Mouse (Mus musculus) adrenal gland, postnatal 10 days (tissue): Measurements from ENCODE around the gene Bnip3. TPM values are rescaled to one million over a fixed set of nuclear protein-coding genes. Genes with fewer than 3 reads are reported as not detected.
A peak's percentile ranks its signal among the peaks of the same experiment; 100 is the strongest.

Source experiments
- DNase-seq: peaks from one replicate; pipeline ENCODE4 v3.0.0; 2021; ENCODE audit warnings: mixed read lengths
- long read RNA-seq, 2 experiments: library from polyadenylated mRNA; stranded (forward); transcript quantifications; one replicate each; pipeline ENCODE4 v2.0.0; 2021
- total RNA-seq, 2 experiments: library from RNA; stranded (reverse); gene quantifications; 2 replicates each; pipeline ENCODE4 v1.2.3; 2021

Gene Bnip3
- total RNA-seq = 100 to 1,000 TPM; 167 to 263 TPM
- long read RNA-seq, experiment 1, transcript Bnip3-201 (6 exons, 1,756 nt) = major isoform, 529 of 583 reads
- long read RNA-seq, experiment 1, partial matches to known transcripts = 26 of 583 reads
- long read RNA-seq, experiment 1, other reads (novel, unspliced or antisense) = 28 of 583 reads
- long read RNA-seq, experiment 2, transcript Bnip3-201 (6 exons, 1,756 nt) = major isoform, 273 of 291 reads
- long read RNA-seq, experiment 2, partial matches to known transcripts = 3 of 291 reads
- long read RNA-seq, experiment 2, other reads (novel, unspliced or antisense) = 15 of 291 reads

DNA sequence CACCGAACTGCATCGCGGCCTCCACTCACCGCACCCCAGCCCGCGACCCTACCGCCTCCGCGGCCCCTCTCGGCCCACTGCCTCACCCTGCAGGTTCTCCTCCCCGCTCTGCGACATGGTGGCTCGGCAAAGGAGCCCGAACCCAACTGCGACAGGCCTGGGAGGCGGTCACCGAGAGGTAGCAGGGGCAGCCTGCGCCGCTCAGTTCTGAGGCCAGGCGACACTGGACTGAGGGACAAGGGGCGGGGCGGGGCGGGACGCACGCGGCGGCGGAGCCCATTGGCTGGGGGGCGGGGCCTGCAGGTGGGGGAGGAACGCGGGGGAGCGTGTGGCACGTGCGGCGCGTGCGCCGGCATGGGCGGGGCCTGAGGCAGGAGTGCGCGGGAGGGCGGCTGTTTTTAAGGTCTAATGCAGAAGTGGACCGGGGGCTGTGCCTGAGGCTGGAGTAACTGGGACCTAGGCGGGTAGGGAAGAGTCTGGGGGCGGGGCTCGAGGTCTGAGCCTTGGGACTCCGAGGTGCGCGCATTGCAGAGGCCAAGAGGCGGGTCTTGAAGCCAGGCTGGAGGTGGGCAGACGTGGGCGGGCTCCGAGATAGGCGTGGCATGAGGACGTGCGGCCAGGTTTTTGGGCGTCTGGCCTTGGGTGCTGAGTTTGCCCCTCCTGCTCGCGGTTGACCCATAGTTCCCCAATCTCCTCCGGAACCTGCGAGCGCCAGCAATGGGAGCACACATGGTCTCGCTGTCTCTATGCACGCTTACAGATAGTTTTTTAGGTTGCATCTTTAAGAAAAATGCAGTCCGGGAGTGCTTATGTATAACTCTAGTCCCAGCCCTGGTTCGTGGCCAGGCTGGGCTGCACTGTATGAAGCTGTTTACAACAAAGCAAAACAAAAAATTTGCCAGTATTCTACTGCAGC, at the start of gene Bnip3:
Gene Bnip3, minus strand, starts transcription at position 243 of the 916 bp plus-strand sequence.
- peak; percentile 96 for DNase-seq

DNA sequence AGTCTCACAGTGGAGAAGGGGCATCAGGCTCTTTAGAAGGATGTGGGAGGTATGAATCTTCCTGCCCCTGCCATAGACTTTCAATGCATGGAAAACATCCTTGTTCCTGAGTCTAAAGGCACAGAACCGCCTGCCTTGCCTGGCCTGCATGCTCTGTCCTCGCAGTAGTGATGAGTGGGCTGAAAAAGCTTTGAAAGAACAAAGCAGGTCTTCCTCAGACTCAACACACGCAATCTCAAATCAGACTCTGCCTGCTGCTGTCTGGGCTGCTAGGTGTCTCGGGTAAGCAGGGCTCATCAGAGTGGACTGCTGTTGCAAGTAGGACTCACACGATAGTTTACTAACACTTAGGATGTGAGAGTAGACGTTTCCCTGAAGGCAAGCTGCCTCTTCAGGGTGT, 47.8 kb upstream of the Bnip3 start:
- DNase-seq = no peak

DNA sequence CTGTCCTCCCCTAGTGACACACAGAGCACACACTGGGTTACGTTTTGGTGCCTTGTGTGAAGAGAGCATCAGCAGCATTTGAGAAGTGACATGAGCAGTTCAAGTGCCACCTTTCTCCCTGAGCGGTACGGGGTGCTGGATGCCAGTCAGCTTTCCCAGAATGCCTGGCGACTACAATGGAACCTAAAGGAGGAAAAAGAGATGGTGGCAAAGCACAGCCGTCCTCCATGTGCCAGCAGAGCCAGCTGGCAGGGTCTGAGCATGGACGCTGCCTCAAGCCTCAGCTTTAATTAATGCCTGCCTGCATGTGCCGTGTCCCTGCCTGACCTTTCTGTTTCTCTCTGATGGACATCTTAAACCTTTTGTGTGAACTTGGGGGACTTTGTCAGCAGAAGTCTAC, 46.5 kb upstream of the Bnip3 start:
- no peak for DNase-seq

DNA sequence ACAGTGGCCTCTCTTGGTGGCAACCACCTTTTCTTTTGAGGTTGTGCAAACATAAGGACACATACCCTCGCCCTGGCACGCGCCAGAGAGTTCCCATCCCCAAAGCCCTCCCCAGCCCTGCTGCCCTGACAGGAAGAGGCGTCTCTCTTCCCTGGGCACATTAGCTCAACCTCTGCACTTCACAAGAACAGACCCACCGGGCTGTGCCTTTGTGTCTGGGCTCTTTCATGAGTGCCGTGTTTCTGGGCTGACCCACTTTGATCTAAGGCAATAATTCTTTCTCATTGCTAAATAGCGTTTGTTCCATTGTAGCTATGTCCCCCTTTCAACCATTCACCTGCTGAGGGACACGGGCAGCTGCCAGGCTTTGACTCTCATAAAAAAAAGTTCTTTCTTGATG, 39.0 kb upstream of the Bnip3 start:
- no peak for DNase-seq

DNA sequence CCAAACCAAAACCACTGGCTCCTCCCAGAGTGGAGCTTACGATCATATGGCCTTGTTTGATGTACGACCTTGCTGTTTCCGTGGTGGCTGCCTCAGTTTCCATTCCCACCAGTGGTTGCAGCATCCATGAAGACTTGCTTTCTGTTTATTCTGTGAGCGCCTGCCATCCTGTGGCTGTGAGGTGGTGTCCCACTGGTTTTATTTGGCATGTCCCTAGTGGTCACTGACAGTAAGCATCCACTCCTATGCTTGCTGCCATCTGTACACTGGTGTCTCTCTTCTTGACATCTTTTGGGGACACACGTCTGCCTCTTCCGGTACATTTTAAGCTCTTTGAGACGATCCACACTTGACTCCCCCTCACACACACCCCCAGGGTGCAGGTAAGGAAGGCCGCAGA, 38.4 kb upstream of the Bnip3 start:
- no peak for DNase-seq

DNA sequence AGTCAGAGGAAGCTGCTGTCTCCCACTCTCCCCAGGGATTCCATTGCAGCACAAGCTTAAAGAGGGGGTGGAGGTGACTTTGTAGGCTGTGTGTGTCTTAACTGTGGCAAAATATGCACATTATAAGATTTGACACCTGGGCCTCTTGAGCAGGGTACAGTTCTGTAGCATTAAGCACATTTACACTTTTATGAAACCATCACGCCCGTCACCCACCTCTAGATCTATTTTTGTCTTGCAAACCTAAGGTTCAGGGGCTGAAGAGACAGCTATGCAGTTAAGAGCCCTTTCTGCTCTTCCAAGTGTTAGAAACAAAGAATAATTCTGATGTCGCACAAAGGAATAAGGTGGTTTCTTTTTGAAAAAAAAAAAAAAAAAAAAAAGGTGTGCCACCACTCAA, 36.3 kb upstream of the Bnip3 start:
- DNase-seq = no peak

DNA sequence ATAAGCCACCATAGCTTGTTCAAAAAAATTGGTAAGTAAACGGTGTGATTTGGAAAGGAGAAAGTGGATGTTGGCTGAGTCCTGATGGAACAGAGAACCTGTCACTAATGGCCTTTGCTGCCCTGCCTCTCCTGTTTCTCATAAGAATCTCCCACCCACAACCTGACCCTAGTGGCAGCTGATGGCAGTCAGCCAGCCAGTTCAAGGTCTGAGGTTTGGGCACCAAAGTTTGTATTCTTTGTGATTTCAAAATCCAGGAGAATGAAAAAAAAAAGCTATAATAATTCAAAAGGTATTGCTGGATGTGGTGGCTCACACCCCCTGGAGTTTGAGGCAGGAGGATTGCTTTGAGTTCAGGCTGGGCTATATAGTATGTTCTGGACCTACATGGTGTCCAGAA, 33.0 kb upstream of the Bnip3 start:
- DNase-seq = peak; percentile 15

DNA sequence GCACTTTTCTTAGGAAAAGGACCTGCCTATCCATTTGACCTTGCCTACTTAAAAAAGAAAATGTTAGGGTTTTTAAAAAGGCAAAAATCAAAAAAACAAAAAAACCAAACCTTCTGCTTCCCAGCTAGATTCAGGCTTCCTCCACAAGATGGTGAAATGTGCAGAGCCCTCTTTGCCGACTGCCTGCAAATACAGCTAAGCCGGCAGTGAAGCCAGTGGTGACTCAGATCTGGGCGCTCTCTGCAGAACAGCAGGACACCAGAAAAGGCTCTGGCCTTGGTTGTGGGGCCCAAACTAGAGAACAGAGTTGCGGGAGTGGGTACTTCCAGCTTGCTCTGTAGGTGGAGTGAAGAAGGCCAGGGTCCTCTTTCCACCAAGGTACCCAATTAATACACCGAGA, 32.3 kb upstream of the Bnip3 start:
- DNase-seq = peak; percentile 35

DNA sequence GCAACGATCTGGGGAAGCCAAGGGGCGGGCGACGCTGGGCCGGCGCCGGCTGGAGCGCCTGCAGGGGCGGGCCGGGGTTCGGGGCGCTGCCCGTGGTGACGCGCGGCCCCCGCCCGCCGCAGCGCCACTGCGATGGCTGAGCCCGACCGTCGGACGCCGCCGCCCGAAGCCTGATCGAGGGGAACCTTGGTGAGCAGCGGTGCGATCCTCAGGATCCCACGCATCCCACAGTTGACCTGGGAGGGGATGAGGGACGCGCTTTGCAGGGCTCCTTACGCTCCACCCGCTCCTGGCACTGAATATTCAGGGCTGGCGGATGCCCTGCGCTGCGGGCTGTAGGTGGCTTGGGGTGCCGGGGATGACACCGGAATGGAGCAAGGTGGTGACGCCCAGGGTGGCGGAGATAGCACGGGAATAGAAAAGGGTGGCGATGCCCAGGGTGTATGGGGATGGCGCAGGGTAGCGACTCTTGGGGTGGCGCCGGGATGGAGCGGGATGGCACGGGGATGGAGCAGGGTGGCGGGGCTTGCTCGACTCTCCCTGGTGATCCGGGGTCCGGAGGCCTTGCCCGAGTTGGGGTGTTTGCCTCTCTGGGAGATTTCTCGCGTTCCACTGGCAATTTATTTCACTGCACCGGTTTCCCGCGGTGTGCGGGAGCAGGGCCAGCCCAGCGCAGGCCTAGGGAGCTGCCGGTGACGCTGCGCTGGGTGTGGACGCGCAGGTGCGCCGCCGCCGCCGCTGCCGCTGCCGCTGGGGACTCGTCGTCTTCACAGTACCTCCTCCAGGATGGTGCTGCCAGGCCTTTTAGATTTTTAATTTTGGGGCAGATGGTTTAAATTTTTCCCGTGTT, 31.5 kb upstream of the Bnip3 start, which contains the start of gene Jakmip3:
Gene Jakmip3, plus strand, starts transcription at position 119 of the 850 bp plus-strand sequence.
- DNase-seq = peak; percentile 25

DNA sequence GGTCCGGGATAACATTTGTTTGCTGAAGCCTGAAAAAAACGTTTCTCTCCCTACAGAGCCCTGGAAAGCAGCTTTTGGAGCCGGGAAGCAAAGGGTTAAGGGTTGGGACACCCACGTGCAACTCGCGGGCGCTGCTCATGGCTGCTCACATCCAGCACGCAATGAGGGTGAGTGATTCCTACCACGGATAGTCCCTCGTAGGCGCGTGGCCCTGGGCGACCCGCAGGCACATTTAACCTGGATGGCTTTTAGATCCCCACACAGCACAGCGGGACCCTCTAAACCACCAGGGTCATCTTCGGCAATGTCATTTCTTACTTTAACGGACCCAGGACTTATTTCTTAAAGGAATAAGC, 30.9 kb upstream of the Bnip3 start:
- DNase-seq = peak; percentile 39

DNA sequence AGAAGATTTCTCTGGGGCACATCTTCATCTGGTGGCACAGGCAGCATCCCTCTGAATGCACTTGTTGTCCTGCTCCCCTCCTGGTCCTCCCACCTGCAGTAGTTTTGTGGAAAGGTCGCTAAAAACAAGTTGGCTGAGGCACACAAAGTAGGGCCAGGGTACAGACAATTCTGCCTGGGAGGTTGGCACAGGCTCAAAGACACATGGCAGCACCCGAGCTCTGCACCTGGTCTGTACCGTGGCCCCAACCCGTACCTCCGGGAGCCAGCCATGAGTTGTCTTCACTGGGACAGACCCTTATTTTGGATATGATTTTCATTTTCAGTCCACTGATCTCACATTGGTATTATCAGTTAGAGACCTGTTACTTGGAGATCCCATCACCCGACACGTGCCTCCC, 29.7 kb upstream of the Bnip3 start:
- no peak for DNase-seq

DNA sequence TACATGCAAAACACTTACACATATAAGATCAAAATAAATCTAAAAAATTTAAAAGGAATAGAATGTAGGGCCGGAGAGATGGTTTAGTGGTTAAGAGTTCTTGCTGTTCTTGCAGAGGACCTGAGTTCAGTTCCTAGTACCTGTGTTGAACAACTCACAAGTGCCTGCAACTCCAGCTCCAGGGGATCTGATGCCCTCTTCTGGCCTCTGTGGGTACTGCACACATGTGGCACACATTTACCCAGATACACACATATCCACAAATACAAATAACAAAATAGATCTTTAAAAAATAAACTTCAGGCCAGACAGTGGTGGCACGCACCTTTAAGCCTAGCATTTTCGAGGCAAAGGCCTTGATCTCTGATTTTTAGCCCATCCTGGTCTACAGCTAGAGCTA, 25.2 kb upstream of the Bnip3 start:
- DNase-seq = no peak

DNA sequence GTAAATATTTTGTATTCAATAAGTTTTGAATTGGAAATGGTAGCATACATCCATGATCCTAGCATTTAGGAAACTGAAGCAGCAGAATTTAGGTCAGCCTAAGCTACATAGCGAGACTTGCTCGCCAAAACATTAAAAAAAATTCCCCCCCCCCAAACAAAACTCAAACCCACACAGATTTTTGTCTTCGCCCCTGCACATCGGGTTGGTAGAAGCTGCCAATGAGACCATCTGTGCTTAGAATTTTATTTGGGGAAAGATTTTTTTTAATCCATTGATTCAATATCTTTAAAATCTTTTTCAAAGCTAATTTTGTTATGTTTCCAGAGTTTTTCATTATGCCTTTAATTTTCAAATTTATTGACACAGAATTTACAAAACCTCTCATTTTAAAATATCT, 19.1 kb upstream of the Bnip3 start:
- DNase-seq = no peak

DNA sequence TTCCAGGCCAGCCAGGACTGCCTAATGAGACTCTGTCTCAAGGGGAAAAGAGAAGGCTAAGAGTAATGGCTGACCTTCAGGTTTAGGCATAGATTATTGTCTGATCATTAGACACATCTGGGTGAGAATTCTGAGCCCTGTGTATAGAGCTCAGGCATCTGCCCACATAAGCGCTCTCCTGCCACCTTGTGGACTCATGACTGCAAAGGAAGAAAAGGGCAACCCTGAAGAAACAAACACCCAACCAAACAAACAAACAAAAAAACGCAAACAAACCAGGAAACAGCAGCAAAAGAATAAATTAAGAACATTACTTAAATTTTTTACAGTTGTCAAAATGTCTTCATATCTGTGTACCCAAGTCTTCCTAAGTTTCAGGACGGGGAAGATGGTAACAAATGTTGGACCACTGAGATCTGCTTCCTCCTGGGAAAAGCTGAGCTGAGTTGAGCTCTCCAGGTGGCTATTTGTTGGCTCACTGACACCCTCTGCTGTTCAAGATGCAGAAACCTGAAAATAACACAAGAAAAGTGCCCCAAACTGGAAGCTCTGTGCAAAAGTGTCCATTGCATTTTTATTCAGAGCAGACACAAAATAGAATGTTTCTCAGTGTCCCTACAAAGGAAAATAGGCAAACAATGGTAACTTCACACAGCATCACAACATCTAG, 14.6 kb upstream of the Bnip3 start:
- DNase-seq = peak; percentile 54

DNA sequence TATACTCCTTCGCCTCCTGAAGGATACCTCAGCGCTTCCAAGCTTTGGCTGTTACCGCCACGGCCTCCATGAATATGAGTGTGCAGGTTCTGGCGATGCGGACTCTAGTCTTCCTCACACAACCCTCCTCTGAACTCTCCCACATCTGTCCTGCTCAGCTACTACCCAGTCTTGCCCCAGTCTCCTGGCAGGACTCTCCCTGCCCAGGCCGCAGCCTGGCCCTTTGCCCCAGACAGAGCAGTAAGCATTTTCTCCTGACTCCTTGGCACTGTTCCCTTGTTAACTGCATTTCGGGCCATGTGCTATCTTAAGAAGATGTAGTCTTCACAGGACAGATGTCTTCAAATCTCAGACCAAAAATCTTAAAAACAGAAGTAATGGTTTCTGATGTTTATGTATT, 12.3 kb upstream of the Bnip3 start:
- DNase-seq = peak; percentile 43

DNA sequence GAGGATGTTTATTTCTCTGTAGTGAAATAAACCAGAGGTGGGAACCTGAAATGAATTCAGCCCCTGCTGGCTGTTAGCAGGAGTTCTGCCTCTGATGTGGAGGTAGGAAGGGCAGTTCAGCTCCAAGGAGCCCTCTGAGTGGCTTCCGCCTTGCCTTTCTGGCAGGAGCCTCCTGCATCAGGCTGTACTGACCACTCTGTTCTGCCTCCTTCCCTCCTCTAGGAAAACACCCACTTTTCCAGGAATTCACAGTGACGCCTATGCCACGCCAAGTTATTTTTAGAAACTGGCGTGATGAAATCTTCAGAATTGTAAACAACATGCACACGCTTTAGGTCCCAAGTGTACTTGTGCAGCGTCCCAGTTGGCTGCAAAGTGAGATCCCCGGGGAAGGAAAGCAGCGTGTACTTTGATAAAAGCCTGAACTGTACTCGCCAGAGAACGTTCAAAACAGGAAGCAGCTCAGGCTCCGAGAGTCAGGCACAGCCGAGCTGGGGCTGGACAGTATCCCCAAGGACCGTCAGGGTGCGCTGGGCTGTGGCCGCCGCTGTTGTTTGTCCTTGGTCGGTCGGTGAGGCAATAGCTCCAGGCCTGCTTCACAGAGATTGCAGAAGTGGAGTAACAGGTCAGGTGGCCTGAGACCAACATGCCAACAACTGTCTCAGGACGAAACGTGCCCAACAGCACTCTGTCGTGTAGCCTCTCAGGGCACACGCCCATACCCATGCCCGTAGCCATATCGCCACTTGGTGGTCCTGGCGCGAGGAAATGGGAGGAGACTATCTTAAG, 10.0 kb upstream of the Bnip3 start:
- DNase-seq = peak; percentile 89

DNA sequence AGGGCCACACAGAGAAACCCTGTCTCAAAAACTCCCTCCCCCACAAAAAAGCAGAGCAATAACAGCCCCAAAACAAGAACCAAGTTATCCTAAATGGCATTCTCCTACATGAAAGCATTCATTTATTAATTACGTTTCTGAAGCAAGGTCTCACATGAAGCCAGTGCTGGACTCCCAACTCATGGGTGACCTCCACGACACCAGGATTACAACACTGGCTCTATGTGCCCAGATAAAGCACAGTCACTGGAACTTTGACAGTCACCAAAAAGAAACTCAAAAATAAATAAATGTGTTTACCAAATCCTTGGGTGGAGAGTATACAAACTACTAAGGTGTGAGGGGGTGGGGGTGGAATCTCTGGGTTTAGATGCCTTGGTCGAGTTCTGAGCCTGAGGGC, 4.3 kb upstream of the Bnip3 start:
- peak; percentile 47 for DNase-seq

DNA sequence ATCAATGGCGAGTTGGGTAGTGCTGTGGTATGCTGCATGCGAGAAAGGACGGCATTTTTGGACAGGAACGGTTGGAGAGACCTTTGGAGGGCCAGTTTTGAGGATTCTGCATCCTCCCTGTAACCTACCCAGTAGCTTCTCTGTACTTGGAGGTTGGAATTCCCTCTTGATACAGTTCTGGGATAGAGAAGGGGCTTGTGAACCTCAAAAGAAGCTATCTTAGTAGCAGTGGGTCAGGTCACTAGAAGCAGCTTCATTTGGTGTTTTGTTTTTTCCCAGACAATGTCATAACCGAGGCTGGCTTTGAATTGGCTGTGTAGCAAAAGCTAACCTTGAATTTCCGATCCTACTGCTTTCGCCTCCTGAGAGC, 859 bp upstream of the Bnip3 start:
- DNase-seq = no peak

DNA sequence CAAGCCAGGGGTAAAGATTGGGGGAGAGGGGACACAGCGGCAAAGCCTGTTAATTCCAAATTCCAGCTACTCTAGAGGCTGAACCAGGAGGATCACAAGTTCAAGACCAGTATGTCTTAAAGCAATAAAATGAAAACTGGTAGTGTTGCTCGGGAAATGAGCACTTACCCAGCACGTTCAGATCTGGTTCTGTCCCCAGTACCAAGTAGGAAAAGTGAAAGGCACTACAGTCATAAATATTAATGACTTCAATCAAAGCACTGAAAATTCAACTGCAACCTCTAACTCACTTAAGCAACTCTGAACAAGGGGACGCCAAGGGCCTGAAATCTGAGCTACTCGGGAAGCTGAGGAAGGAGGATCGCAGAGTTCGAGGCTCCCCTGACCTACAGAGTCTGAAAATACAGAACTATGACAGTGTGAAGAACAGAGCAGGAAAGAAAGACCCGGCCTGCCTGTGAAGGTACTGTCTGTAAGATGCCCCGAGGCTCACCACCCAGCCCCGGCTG, 497 bp downstream of the Bnip3 start:
- DNase-seq = no peak

DNA sequence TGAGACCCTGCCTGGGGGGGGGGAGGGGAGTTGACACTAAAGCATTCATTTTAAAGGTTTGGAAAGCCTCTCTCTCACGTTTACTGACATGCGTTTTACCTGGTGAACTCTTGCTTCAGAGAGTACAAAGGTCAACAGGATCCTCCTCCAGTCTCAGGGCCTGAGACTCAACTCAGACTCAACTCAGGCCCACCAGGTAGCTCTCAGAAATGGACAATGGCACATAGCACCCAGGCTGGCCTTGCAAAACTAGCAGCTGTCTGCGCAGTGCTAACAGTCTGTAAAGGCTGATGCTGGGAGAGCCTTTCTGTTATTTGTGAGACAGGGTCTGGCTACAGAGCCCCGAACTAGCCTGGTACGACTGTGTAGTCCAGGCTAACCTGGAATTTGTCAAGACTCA, 1.3 kb downstream of the Bnip3 start:
- no peak for DNase-seq

DNA sequence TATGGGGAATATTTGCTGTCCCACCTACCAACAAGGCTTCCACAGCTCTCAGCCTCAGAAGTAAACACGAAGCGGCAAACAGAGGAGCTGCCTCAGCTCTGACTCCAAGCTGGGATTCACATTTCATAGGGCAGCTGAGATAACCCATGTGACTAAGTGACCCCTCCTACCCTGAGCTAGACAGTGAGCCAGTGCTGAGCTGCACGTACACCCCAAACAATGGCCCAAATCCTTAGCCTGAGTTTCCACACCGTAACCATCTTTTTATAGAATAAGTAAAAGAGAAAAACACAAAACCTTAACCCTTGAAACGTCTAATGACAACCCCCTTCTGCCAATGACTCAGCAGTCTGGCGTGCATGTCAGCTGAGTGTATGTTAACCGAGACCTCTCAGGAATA, 2.3 kb downstream of the Bnip3 start:
- DNase-seq = peak; percentile 70
